Mouse (Mus musculus) limb, embryonic 10.5 days (tissue): ENCODE measurements around the gene Zeb2. TPM values are rescaled to one million over a fixed set of nuclear protein-coding genes. Genes with fewer than 3 reads are reported as not detected.

ENCODE experiments used
- DNase-seq: peaks from one replicate; pipeline ENCODE4 v3.0.0-alpha.2; 2017; ENCODE audit warnings: low spot score
- H3K27ac ChIP-seq: fragments of 300-500 bp; sonication (generic); 2 replicates; pipeline ENCODE4 v1.5.1; 2016; ENCODE audit warnings: mild to moderate bottlenecking
- H3K27me3 ChIP-seq: fragments of 300-500 bp; sonication (generic); 2 replicates; pipeline ENCODE4 v1.6.1; 2016; ENCODE audit warnings: low read depth, mild to moderate bottlenecking; ENCODE audit not compliant: poor library complexity, severe bottlenecking
- H3K36me3 ChIP-seq: fragments of 300-500 bp; sonication (generic); 2 replicates; pipeline ENCODE4 v1.6.1; 2016; ENCODE audit warnings: mild to moderate bottlenecking, moderate library complexity
- H3K4me1 ChIP-seq: fragments of 300-500 bp; sonication (generic); 2 replicates; pipeline ENCODE4 v1.6.1; 2016
- H3K4me3 ChIP-seq: fragments of 300-500 bp; sonication (generic); 2 replicates; pipeline ENCODE4 v1.5.1; 2016; ENCODE audit warnings: mild to moderate bottlenecking, moderate library complexity
- H3K9me3 ChIP-seq: fragments of 300-500 bp; sonication (generic); replicated peaks from 2 replicates; pipeline ENCODE4 v1.6.1; 2016; ENCODE audit warnings: mild to moderate bottlenecking
- WGBS: fragments of 180-500 bp; shearing (Covaris S2); methylation state at CpG from one replicate; pipeline ENCODE4 v1.1.7; 2016; 5-methylcytosine and 5-hydroxymethylcytosine counted together
- polyA plus RNA-seq: library from polyadenylated mRNA; unstranded; fragments of >200 nt; fragmentation: Nextera tagmentation; extraction: Ambion mirVana; gene quantifications from 2 replicates; pipeline ENCODE4 v1.2.1, GENCODE M21; 2016

The Zeb2 gene
- polyA plus RNA-seq, 1 experiment from 2014 or later = 5.3 TPM

DNA sequence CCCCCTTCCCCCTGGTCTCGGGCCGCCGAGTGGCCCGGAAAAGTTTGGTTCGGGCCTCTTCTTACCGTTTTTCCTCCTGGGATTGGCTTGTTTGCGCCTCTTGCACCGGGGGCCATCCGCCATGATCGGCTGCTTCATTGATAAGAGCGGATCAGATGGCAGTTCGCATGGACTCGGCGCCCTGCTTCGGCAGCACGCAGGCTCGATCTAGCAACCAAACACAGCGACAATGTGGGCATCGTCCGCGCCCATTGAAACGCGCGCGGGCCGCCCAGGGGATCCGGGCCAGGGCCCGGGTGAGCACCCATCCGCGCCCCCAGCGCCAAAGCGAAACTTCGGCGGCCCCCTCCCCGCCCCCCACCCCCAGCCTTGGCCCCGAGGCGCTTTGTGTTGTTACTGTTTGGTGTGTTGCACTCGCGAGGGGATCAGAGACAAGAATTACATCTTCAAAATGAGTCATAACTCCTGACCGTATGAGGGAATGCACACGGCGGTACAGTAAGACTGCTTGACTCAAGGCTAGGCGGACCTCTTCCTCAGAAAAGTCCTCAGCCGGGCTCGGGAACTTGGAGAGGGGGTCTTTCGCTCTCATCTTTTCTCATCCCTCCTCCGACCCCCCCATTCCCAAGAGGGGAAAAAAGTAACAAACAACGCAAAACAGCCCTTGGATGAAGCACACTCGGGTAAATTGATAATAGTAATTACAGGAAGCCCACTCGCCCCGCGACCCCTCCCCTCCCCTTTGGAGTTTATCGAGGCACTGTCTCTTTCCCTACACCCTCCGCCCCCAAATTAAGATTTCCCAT lies 7.0 kb downstream of the Zeb2 start:
- H3K9me3 ChIP-seq = no peaks in the 10 kb centered on the region
- peak overlapping the region; percentile 89 for H3K4me3 ChIP-seq
- H3K27ac ChIP-seq = peak overlapping the region; percentile 95
- DNase-seq = peak; percentile 77
- peaks cover 72% of the 10 kb centered on the region for H3K4me1 ChIP-seq
- H3K36me3 ChIP-seq = no peaks in the 10 kb centered on the region
- under 1% methylated on average over 54 of the region's 54 CpGs for WGBS
- H3K27me3 ChIP-seq = peaks cover 73% of the 10 kb centered on the region

GRCm38 (mm10) chr2:45109161-45109950 lies 7.8 kb downstream of the Zeb2 start:
- Histone ChIP-seq H3K27ac (peak overlapping the region; percentile 95), H3K4me3 (peak overlapping the region; percentile 89), H3K27me3 (peaks cover 75% of the 10 kb centered on the region), H3K4me1 (peaks cover 66% of the 10 kb centered on the region), H3K9me3 (no peaks in the 10 kb centered on the region), H3K36me3 (no peaks in the 10 kb centered on the region)
- WGBS = 1% methylated on average over 74 of the region's 74 CpGs
- DNase-seq = peak; percentile 72

DNA sequence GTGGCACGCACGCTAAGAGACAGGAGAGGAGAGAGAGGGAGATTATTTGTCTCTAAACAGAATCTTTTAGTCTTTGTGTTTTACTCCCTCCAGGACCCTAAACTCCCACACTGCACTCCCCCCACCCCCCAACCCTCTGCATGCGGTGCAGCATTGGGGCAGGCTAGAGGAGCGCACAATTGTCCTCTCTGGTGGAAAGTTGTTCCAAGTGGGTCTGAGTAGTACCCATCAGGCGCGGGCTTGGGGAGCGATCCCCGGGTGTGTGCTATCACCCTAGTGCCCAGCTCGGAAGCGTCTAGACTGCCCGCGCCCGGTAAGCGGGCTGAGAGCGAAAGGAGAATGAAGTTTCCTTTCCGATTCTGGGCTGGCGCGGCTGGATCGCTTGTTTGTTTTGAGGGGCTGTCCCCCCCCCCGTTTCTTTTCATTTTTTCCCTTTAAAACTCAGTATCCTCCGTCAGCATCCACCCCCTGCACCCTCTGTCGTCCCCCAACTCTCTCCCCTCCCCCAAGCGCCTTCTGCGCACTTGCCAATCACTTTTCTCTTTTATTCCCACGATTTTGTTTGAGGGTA lies 8.6 kb downstream of the Zeb2 start:
- peak overlapping the region; percentile 95 for H3K27ac ChIP-seq
- H3K4me3 ChIP-seq = peak overlapping the region; percentile 89
- H3K9me3 ChIP-seq = no peaks in the 10 kb centered on the region
- no peaks in the 10 kb centered on the region for H3K36me3 ChIP-seq
- under 1% methylated on average over 23 of the region's 25 CpGs for WGBS
- peaks cover 75% of the 10 kb centered on the region for H3K27me3 ChIP-seq
- DNase-seq = peak; percentile 61
- H3K4me1 ChIP-seq = peaks cover 59% of the 10 kb centered on the region

- Histone ChIP-seq H3K27ac (no peak overlapping the region), H3K9me3 (no peaks in the 10 kb centered on the region), H3K4me1 (peaks cover 55% of the 10 kb centered on the region), H3K36me3 (no peaks in the 10 kb centered on the region), H3K27me3 (peaks cover 75% of the 10 kb centered on the region), H3K4me3 (no peak overlapping the region)
- no peak for DNase-seq
- WGBS = 22% methylated on average over 2 of the region's 2 CpGs
Observed at GRCm38 (mm10) chr2:45107555-45107954, 9.6 kb downstream of the Zeb2 start.

- Histone ChIP-seq H3K4me1 (peaks cover 57% of the 10 kb centered on the region), H3K27ac (no peak overlapping the region), H3K27me3 (peaks cover 62% of the 10 kb centered on the region), H3K4me3 (no peak overlapping the region), H3K36me3 (no peaks in the 10 kb centered on the region), H3K9me3 (no peaks in the 10 kb centered on the region)
- no peak for DNase-seq
- 44% methylated on average over 7 of the region's 7 CpGs for WGBS
Observed at GRCm38 (mm10) chr2:45105922-45106851, 11.0 kb downstream of the Zeb2 start.

GRCm38 (mm10) chr2:45105281-45105721 lies 11.9 kb downstream of the Zeb2 start:
- Histone ChIP-seq H3K27ac (no peak overlapping the region), H3K4me1 (peaks cover 56% of the 10 kb centered on the region), H3K36me3 (no peaks in the 10 kb centered on the region), H3K9me3 (no peaks in the 10 kb centered on the region), H3K27me3 (peaks cover 59% of the 10 kb centered on the region), H3K4me3 (no peak overlapping the region)
- 63% methylated on average over 6 of the region's 6 CpGs for WGBS
- DNase-seq = no peak

- H3K36me3 ChIP-seq = no peaks in the 10 kb centered on the region
- no peak for DNase-seq
- no peaks in the 10 kb centered on the region for H3K9me3 ChIP-seq
- WGBS = 42% methylated on average over 7 of the region's 7 CpGs
- H3K27me3 ChIP-seq = peaks cover 59% of the 10 kb centered on the region
- H3K4me3 ChIP-seq = no peak overlapping the region
- no peak overlapping the region for H3K27ac ChIP-seq
- peaks cover 52% of the 10 kb centered on the region for H3K4me1 ChIP-seq
Observed at GRCm38 (mm10) chr2:45104511-45105055, 12.6 kb downstream of the Zeb2 start.

GRCm38 (mm10) chr2:45104066-45104465 lies 13.1 kb downstream of the Zeb2 start:
- 70% methylated on average over 4 of the region's 4 CpGs for WGBS
- no peak overlapping the region for H3K27ac ChIP-seq
- H3K27me3 ChIP-seq = peaks cover 58% of the 10 kb centered on the region
- no peaks in the 10 kb centered on the region for H3K36me3 ChIP-seq
- no peak overlapping the region for H3K4me3 ChIP-seq
- H3K4me1 ChIP-seq = peaks cover 47% of the 10 kb centered on the region
- no peak for DNase-seq
- H3K9me3 ChIP-seq = no peaks in the 10 kb centered on the region

GRCm38 (mm10) chr2:45103021-45103983 lies 13.9 kb downstream of the Zeb2 start:
- WGBS = 34% methylated on average over 10 of the region's 10 CpGs
- H3K27me3 ChIP-seq = peaks cover 50% of the 10 kb centered on the region
- H3K27ac ChIP-seq = no peak overlapping the region
- no peaks in the 10 kb centered on the region for H3K36me3 ChIP-seq
- H3K4me1 ChIP-seq = peaks cover 40% of the 10 kb centered on the region
- no peaks in the 10 kb centered on the region for H3K9me3 ChIP-seq
- DNase-seq = no peak
- H3K4me3 ChIP-seq = no peak overlapping the region

GRCm38 (mm10) chr2:45102191-45102638 lies 15.0 kb downstream of the Zeb2 start:
- Histone ChIP-seq H3K27ac (no peak overlapping the region), H3K27me3 (peaks cover 40% of the 10 kb centered on the region), H3K9me3 (no peaks in the 10 kb centered on the region), H3K4me3 (no peak overlapping the region), H3K36me3 (no peaks in the 10 kb centered on the region), H3K4me1 (peaks cover 37% of the 10 kb centered on the region)
- 56% methylated on average over 8 of the region's 8 CpGs for WGBS
- DNase-seq = no peak

- WGBS = 72% methylated on average over 2 of the region's 2 CpGs
- Histone ChIP-seq H3K27me3 (peaks cover 38% of the 10 kb centered on the region), H3K4me1 (peaks cover 39% of the 10 kb centered on the region), H3K27ac (no peak overlapping the region), H3K36me3 (no peaks in the 10 kb centered on the region), H3K9me3 (no peaks in the 10 kb centered on the region), H3K4me3 (no peak overlapping the region)
- no peak for DNase-seq
Observed at GRCm38 (mm10) chr2:45101586-45101985, 15.6 kb downstream of the Zeb2 start.
